Mouse (Mus musculus) large intestine, adult 2 months (tissue): ENCODE data around the gene Olfr975. TPM values are rescaled to one million over a fixed set of nuclear protein-coding genes. Genes with fewer than 3 reads are reported as not detected.
"Not testable (repeated sequence)": the region's sequence is repeated elsewhere in the genome, so short reads cannot be mapped to it uniquely, and the experiment has no call there.

Experiments
- DNase-seq: peaks from one replicate; pipeline ENCODE4 v3.0.0-alpha.2; 2012; ENCODE audit warnings: low read depth, low spot score
- WGBS: fragments of 180-500 bp; shearing (Covaris S2); methylation state at CpG from one replicate; pipeline ENCODE4 v1.1.7; 2018; 5-methylcytosine and 5-hydroxymethylcytosine counted together
- polyA plus RNA-seq: library from polyadenylated mRNA; depleted of rRNA; stranded (reverse); fragments of >200 nt; gene quantifications from 2 replicates; pipeline ENCODE4 v1.2.3, GENCODE M21; 2012; rRNA removed

Gene Olfr975
- polyA plus RNA-seq: not detected in 2 replicates

DNA sequence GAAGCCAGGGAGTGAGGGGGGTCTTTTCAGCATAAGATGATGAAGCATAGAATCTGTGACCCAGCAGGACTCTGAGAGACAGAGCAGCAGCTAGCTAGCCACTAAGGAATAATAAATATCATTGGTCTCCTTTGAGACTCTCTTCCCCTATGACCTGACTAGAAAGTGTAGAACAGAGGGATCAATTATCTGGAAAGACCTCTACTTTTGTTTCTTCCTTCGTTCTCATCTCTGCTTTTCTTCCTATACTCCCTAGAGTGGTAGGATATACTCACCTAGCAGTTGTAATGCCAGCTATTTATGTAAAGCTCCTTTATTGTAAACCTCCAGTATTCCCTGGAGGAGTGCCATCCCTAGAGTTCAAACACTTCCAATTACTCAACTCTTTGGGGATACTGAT, at the start of gene Olfr975:
Gene Olfr975, minus strand, starts transcription at position 101 of the 400 bp plus-strand sequence.
- 59% methylated on average over 1 of the region's 1 CpGs for WGBS
- no peak for DNase-seq

DNA sequence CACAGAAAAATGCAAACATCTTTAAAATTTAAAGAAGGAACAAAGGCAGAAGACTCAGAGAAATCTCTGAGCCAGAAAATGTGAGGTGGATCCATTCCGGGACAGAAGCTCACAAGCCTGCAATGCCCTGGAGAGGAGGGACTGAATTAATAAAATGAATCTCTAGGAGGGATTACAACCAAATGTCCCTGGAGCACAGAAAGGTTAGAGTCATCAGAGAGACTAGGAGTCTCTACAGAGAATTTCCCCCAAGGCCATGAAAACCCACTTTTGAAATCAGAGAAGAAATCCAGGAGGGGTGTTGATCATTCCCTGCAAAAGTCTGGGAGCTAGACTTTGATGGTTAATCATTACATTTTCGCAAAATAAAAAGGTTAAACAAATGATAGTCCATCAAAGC, 40.0 kb upstream of the Olfr975 start, which contains the start of gene Olfr978:
Gene Olfr978, plus strand, starts transcription at position 301 of the 400 bp plus-strand sequence.
- WGBS: 83% methylated on average over 2 of the region's 2 CpGs
- no peak for DNase-seq

DNA sequence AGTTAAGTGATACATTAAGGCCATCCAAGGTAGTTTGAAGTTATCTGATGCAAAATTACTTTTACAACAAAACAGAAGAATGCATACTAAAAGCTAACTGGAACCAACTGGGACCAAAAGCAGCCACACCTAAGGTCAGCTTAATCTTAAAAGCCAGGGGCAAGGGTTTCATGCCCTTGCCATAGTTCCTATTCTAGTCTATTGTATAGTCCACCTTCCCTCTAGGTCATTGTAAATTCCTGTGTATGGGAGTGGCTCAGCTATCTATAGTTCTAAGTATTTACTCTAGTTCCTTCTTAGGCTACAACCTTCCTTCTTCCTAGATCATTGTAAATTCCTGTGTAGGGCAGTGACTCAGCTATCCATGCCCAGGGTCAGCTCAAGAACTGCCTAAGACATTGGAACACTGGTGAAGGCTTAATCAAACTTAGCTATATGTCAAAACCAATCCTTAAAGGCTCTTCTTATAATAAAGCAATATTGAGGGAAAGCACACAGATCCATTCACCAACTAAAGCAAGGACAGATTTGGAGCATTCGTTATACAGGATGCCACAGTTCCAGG, 24.8 kb upstream of the Olfr975 start:
- 66% methylated on average over 1 of the region's 1 CpGs for WGBS

DNA sequence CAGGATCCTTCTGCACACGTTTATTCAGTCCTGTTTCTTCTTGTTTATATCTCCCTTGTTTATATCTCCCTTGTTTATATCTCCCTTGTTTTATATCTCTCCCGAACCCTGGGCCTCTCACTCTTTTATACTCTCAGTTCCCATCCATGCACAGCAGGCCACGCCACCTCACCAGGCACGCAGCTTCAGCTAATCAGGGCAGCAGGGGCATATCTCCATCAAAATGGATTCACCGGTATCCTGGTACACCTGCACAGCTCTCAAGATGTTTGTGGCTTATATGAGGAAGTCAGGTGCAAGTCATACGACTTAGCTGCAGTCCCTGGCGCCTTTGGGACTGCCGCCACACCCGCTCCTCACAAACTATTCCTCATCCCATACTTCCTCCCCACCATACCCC, 9.2 kb upstream of the Olfr975 start, which contains the start of gene Olfr976:
Gene Olfr976, minus strand, starts transcription at position 101 of the 400 bp plus-strand sequence.
- not testable (repeated sequence) for DNase-seq
- WGBS: 77% methylated on average over 8 of the region's 9 CpGs

More for the DNA sequence above, 24.8 kb upstream of the Olfr975 start:
- DNase-seq: not testable (repeated sequence)

DNA sequence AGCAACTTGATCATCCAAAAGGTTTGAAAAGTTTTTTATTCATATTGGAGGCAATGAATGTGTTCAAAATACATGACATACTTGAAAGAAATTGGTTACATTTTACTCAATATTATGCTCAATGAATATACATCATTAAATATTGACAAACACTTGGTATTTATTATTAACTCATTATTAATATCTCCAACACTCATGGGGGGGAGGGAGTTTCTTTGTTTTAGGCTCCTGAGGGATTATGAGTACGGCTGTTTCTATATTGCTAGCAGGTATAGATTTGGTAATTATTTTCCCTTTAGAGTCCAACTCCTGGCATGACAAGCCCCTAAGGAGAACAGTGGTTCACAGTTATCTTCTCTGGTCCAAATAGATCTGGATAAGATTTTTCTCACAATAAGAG, 14.6 kb downstream of the Olfr975 start, which contains the start of gene Olfr974:
Gene Olfr974, plus strand, starts transcription at position 301 of the 400 bp plus-strand sequence.
- WGBS: 90% methylated on average over 1 of the region's 1 CpGs
- DNase-seq: no peak

DNA sequence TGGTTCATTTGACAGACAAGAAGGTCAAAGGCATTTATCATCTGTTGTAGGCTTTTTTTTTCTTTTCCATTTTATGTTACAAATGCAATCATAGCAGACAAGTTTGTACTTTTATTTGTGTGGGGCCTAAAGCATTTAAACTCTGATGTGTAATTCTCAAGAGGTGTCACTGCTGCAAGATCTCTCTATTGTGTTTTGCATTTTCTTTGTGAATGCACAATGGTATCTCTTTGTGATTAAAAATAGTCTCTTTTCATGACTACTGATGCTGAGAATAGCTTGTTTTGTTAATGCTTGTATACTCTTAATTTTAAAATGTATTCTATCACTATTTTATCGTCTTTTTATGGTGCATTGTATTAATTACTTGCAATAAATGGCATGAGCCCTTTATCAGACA, 23.0 kb downstream of the Olfr975 start:
- 57% methylated on average over 1 of the region's 1 CpGs for WGBS
- DNase-seq: not testable (repeated sequence)

DNA sequence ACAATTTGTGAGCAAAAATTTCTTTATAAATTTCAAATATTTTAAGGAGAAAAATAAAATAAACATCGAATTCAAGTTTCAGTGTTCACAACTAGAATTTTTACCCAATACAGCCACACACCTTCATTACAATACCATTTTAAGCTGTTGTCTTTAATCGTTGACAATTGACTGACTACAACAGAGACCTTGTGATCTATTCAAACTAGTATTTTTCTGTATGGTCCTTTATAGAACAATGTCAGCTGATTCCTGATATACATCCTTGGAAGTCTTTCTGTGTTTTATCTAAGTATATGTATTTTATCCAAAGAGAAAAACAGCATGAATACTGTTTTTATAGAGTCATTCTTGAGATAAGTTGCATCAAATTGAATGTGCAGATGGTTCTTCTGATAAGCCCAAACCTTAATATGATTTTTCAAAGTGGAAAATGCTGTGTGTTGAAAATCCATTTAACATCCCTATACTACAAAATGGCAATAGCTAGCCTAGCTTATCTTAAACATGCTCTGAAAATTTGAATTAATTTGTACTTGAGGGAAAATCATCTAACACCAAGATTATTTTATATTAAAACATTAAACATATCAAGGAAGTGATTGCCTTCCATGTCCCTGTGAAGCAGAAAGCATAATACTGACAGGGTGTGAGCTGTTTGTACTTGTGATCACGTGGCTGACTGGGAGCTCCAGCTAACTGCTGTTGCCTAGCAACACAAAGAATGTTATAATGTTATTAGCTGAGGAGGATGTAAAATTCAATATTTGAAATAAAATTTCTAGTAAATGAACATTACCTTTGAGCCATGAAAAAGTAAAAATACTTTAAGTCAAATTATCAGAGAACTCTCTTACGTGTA, 23.6 kb downstream of the Olfr975 start:
- WGBS: no CpG with 5 or more reads among the region's 4 CpGs
- DNase-seq: not testable (repeated sequence)

DNA sequence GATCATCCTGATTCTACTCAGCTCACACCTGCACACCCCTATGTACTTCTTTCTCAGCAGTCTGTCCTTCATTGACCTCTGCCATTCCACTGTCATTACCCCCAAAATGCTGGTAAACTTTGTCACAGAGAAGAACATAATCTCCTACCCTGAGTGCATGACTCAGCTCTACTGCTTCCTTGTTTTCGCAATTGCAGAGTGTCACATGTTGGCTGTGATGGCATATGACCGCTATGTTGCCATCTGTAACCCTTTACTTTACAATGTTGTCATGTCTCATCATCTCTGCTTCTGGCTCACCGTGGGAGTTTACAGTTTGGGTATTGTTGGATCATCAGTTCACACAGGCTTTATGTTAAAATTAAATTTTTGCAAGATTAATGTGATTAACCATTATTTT, 41.9 kb downstream of the Olfr975 start:
- 65% methylated on average over 3 of the region's 3 CpGs for WGBS

DNA sequence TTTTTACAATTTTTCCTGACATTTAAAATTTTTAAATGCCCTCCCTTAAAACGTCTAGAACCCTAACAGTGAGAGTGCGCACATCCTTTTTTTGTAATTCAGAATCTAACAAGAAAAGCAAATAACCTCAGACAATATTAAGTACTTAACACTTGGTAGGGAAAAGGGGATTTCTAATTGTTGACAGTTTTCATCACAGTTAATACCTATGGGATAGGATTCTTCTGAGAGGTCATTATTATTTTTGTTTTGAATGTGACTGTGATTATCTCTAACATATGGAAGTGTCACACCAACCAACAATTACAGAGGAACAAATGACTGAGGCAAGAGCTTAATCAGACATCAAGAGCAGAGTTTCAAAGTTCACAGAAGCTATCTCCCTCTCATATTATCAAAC, 44.8 kb downstream of the Olfr975 start, which contains the start of gene Olfr229:
Gene Olfr229, plus strand, starts transcription at position 301 of the 400 bp plus-strand sequence.
- WGBS: 67% methylated on average over 2 of the region's 2 CpGs
- no peak for DNase-seq

More for the DNA sequence above, 41.9 kb downstream of the Olfr975 start:
- DNase-seq: no peak

DNA sequence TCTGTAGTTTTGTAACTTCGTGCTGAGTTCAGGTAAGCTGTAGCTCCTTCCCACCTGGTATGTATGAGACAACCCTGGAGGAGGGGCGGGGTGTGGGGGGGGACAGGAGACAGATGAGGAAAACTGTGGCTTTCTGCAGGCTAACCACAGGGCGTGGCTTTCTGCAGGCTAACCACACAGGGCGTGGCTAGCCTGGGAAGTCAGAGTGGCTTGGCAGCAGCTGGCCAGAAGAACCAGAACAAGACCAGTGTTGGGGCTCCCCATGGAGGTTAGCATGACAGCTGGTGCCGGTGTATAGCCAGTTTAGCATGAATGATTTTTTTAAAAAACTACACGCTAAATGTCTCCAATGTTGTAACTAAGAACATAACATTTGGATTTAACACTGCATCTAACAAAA, 46.7 kb downstream of the Olfr975 start:
- no peak for DNase-seq
- whole genome bisulfite sequencing: 55% methylated on average over 6 of the region's 6 CpGs

Other genes starting within 250 kb of the Olfr975 start
- gene Olfr149, start 244.9 kb downstream of the Olfr975 start, polyA plus RNA-seq: not detected in 2 replicates
- not detected in 2 replicates for gene Olfr965, start 240.7 kb downstream of the Olfr975 start, polyA plus RNA-seq
- gene Olfr150, start 221.1 kb downstream of the Olfr975 start, polyA plus RNA-seq: not detected in 2 replicates
- not detected in 2 replicates for gene Olfr967, start 205.8 kb downstream of the Olfr975 start, polyA plus RNA-seq
- gene Olfr968, start 168.8 kb downstream of the Olfr975 start, polyA plus RNA-seq: not detected in 2 replicates
- gene Olfr969, start 161.1 kb downstream of the Olfr975 start, polyA plus RNA-seq: not detected in 2 replicates
- gene Olfr970, start 143.2 kb downstream of the Olfr975 start, polyA plus RNA-seq: not detected in 2 replicates
- gene Olfr971, start 115.2 kb downstream of the Olfr975 start, polyA plus RNA-seq: not detected in 2 replicates
- gene Olfr972, start 85.6 kb downstream of the Olfr975 start, polyA plus RNA-seq: not detected in 2 replicates
- not detected in 2 replicates for gene Olfr229, start 44.7 kb downstream of the Olfr975 start, polyA plus RNA-seq
- not detected in 2 replicates for gene Olfr974, start 14.5 kb downstream of the Olfr975 start, polyA plus RNA-seq
- gene Olfr976, start 9.1 kb upstream of the Olfr975 start, polyA plus RNA-seq: not detected in 2 replicates
- gene Olfr978, start 40.1 kb upstream of the Olfr975 start, polyA plus RNA-seq: not detected in 2 replicates
- gene Olfr979, start 51.4 kb upstream of the Olfr975 start, polyA plus RNA-seq: not detected in 2 replicates
- gene Olfr980, start 57.5 kb upstream of the Olfr975 start, polyA plus RNA-seq: not detected in 2 replicates
- gene Olfr981, start 69.4 kb upstream of the Olfr975 start, polyA plus RNA-seq: not detected in 2 replicates
- gene Olfr982, start 121.8 kb upstream of the Olfr975 start, polyA plus RNA-seq: not detected in 2 replicates
- gene Olfr983, start 141.5 kb upstream of the Olfr975 start, polyA plus RNA-seq: not detected in 2 replicates
- gene Olfr984, start 162.2 kb upstream of the Olfr975 start, polyA plus RNA-seq: not detected in 2 replicates
- not detected in 2 replicates for gene Olfr985, start 178.1 kb upstream of the Olfr975 start, polyA plus RNA-seq
- gene Tmem225, start 196.1 kb upstream of the Olfr975 start, polyA plus RNA-seq: not detected in 2 replicates
- not detected in 2 replicates for gene Olfr986, start 228.9 kb upstream of the Olfr975 start, polyA plus RNA-seq
- gene Zfp202, start 240.3 kb upstream of the Olfr975 start, polyA plus RNA-seq: 0.42 and 0.63 TPM in 2 replicates